In genomic region chr2:138355366-138355765, GRCm38 (mm10) we compare ENCODE assay signal across 22 mouse cellular contexts.
A peak's percentile ranks its signal among the peaks of the same experiment; 100 is the strongest.
DNase-seq lines count a peak whose midpoint lies in the region; ATAC-seq and TF ChIP-seq lines count a peak whose summit lies in the region.
"Had no signal": no experiment of that assay in that cellular context is flagged by ENCODE, and none has a peak within 500 bp of the region (broad histone marks: within the 10 kb centered on the region; RNA-seq: fewer than 3 reads in every experiment).

No protein-coding gene starts in this region.

- intact Hi-C loops in heart, postnatal 25 days (cut with DNase I) = no loop called here

- H3K9ac ChIP-seq in kidney, embryonic 14.5 days (ENCODE audit: low read depth, low read length) = no peak overlapping the region
- H3K9ac ChIP-seq: embryonic facial prominence, embryonic 13.5 days; embryonic facial prominence, embryonic 15.5 days; forebrain, embryonic 13.5 days; forebrain, embryonic 15.5 days; forebrain, postnatal 0 days had no signal

- H3K27me3 ChIP-seq in kidney, adult 2 months (replicated peaks; ENCODE audit: control insufficient read depth, insufficient read depth, low read length) = no peaks in the 10 kb centered on the region
- no peaks in the 10 kb centered on the region for H3K27me3 ChIP-seq in kidney, embryonic 14.5 days (ENCODE audit: control insufficient read depth, insufficient read depth, low read length)
- H3K27me3 ChIP-seq: embryonic facial prominence, embryonic 13.5 days; embryonic facial prominence, embryonic 15.5 days; forebrain, embryonic 13.5 days; forebrain, embryonic 15.5 days had no signal

- no peak for ATAC-seq in kidney, embryonic 14.5 days (ENCODE audit: low FRiP score, low TSS enrichment)
- ATAC-seq: forebrain, embryonic 13.5 days; forebrain, embryonic 15.5 days; forebrain, postnatal 0 days had no signal

- TF ChIP-seq CTCF in kidney, adult 2 months (conservative IDR thresholded peaks at IDR 0.05; ENCODE audit: insufficient read depth, insufficient read length, low read depth, low read length) = no peak

- H3K4me1 ChIP-seq in kidney, adult 2 months (ENCODE audit: control insufficient read depth, insufficient read depth, low read length) = no peaks in the 10 kb centered on the region
- H3K4me1 ChIP-seq in kidney, embryonic 14.5 days (ENCODE audit: control insufficient read depth, insufficient read depth, low read length) = no peaks in the 10 kb centered on the region
- H3K4me1 ChIP-seq: embryonic facial prominence, embryonic 13.5 days; embryonic facial prominence, embryonic 15.5 days; forebrain, embryonic 13.5 days; forebrain, embryonic 15.5 days had no signal

- H3K27ac ChIP-seq in kidney, adult 2 months (ENCODE audit: insufficient read depth, low read depth, low read length) = no peak overlapping the region
- H3K27ac ChIP-seq in kidney, embryonic 14.5 days (ENCODE audit: low read depth, low read length) = no peak overlapping the region
- H3K27ac ChIP-seq: embryonic facial prominence, embryonic 13.5 days; forebrain, embryonic 13.5 days; forebrain, embryonic 15.5 days had no signal

- H3K4me2 ChIP-seq in kidney, embryonic 14.5 days (replicated peaks; ENCODE audit: low read depth, low read length) = no peak overlapping the region
- H3K4me2 ChIP-seq: embryonic facial prominence, embryonic 13.5 days; embryonic facial prominence, embryonic 15.5 days; forebrain, embryonic 13.5 days; forebrain, embryonic 15.5 days had no signal

- peak; percentile 1 for DNase-seq in kidney, adult 2 months
- peak; percentile 57 for DNase-seq in adipocyte (ENCODE audit: low spot score)
- peak; percentile 45 for DNase-seq in fat pad, adult 2 months (ENCODE audit: extremely low read depth, low read depth, low spot score)
- no peak for DNase-seq in gastrocnemius, adult 8-10 months (ENCODE audit: low spot score in 2 of 2)
- no peak for DNase-seq in heart, postnatal 25 days (ENCODE audit: low spot score)
- DNase-seq: adrenal gland, adult 2 months; adrenal gland, postnatal 14 days; adrenal gland, postnatal 36 days; cerebellum, adult 11 months; cerebellum, adult 18-20 months; cerebellum, adult 8-10 months; cerebellum, adult 9-11 months; cerebellum, postnatal 14 days; cerebellum, postnatal 36 days; embryo, embryonic 11 days; forebrain, postnatal 0 days had no signal

- H3K36me3 ChIP-seq in kidney, adult 2 months (ENCODE audit: control insufficient read depth, insufficient read depth, low read length) = no peaks in the 10 kb centered on the region
- no peaks in the 10 kb centered on the region for H3K36me3 ChIP-seq in kidney, embryonic 14.5 days (ENCODE audit: control insufficient read depth, insufficient read depth, low read length)
- H3K36me3 ChIP-seq: embryonic facial prominence, embryonic 13.5 days; embryonic facial prominence, embryonic 15.5 days; forebrain, embryonic 15.5 days had no signal

- H3K4me3 ChIP-seq in kidney, adult 2 months (ENCODE audit: insufficient read depth, low read depth, low read length) = no peak overlapping the region
- no peak overlapping the region for H3K4me3 ChIP-seq in kidney, embryonic 14.5 days (ENCODE audit: low read length)
- H3K4me3 ChIP-seq: embryonic facial prominence, embryonic 13.5 days; embryonic facial prominence, embryonic 15.5 days; erythroblast, embryonic 14.5 days; forebrain, embryonic 13.5 days; forebrain, embryonic 15.5 days had no signal

- no peaks in the 10 kb centered on the region for H3K9me3 ChIP-seq in kidney, embryonic 14.5 days (ENCODE audit: control insufficient read depth, low read length)
- H3K9me3 ChIP-seq: embryonic facial prominence, embryonic 13.5 days; embryonic facial prominence, embryonic 15.5 days; forebrain, embryonic 13.5 days; forebrain, embryonic 15.5 days had no signal

- WGBS in kidney, adult 2 months = 82% methylated on average over 3 of the region's 3 CpGs
- WGBS in kidney, embryonic 14.5 days = 87% methylated on average over 3 of the region's 3 CpGs

- no peak for TF ChIP-seq POLR2A in kidney, adult 2 months (IDR thresholded peaks at IDR 0.05; ENCODE audit: low read depth, low read length)

Comparison
In these comparisons a context has a peak if more than half of its experiments do, and no peak if none do; other contexts are left out.
1. DNase-seq: peak in kidney, adult 2 months (single experiment), adipocyte (single experiment) and fat pad, adult 2 months (single experiment); none in gastrocnemius, adult 8-10 months (0 of 2) and heart, postnatal 25 days (single experiment).